Mouse (Mus musculus) intestine, embryonic 16.5 days (tissue): Measurements from ENCODE around the gene Ccdc162. TPM values are rescaled to one million over a fixed set of nuclear protein-coding genes. Genes with fewer than 3 reads are reported as not detected.

Experiments used
- ATAC-seq: fragments of 200-750 bp; cut with Nextera tagmentation; 2 replicates; pipeline ENCODE4 v1.8.0; 2017; ENCODE audit warnings: moderate TSS enrichment, moderate library complexity
- H3K27ac ChIP-seq: fragments of 300-500 bp; sonication (generic); 2 replicates; pipeline ENCODE4 v1.5.1; 2014; ENCODE audit warnings: mild to moderate bottlenecking, low read length
- H3K27me3 ChIP-seq: fragments of 300-500 bp; sonication (generic); replicated peaks from 2 replicates; pipeline ENCODE4 v1.6.1; 2014; ENCODE audit warnings: low read length, control low read depth, mixed read lengths; ENCODE audit not compliant: control insufficient read depth, insufficient read depth
- H3K36me3 ChIP-seq: fragments of 300-500 bp; sonication (generic); 2 replicates; pipeline ENCODE4 v1.6.1; 2014; ENCODE audit warnings: low read length, control low read depth; ENCODE audit not compliant: control insufficient read depth, insufficient read depth
- H3K4me1 ChIP-seq: fragments of 300-500 bp; sonication (generic); 2 replicates; pipeline ENCODE4 v1.6.1; 2014; ENCODE audit warnings: low read length, control low read depth, mixed read lengths; ENCODE audit not compliant: control insufficient read depth, insufficient read depth
- H3K4me2 ChIP-seq: fragments of 300-500 bp; sonication (generic); 2 replicates; pipeline ENCODE4 v1.6.1; 2014; ENCODE audit warnings: low read depth, low read length, control low read depth
- H3K4me3 ChIP-seq: fragments of 300-500 bp; sonication (generic); 2 replicates; pipeline ENCODE4 v1.5.1; 2014; ENCODE audit warnings: mild to moderate bottlenecking, low read length
- H3K9ac ChIP-seq: fragments of 300-500 bp; sonication (generic); 2 replicates; pipeline ENCODE4 v1.6.1; 2014; ENCODE audit warnings: low read depth, low read length
- H3K9me3 ChIP-seq: fragments of 300-500 bp; sonication (generic); 2 replicates; pipeline ENCODE4 v1.6.1; 2016; ENCODE audit warnings: low read length, control low read depth; ENCODE audit not compliant: control insufficient read depth
- WGBS: fragments of 180-500 bp; shearing (Covaris S2); extraction: QIAGEN DNeasy Blood & Tissue Kit; methylation state at CpG from one replicate; pipeline ENCODE4 v1.1.7; 2014; 5-methylcytosine and 5-hydroxymethylcytosine counted together
- polyA plus RNA-seq: library from polyadenylated mRNA; unstranded; fragments of >200 nt; fragmentation: Nextera tagmentation; extraction: Ambion mirVana; gene quantifications from 2 replicates; pipeline ENCODE4 v1.2.1, GENCODE M21; 2015

Ccdc162 gene
- polyA plus RNA-seq, 1 experiment from 2014 or later, result 1.0 TPM

- ATAC-seq, result no peak
- H3K27ac ChIP-seq, result no peak overlapping the region
- no peaks in the 10 kb centered on the region for H3K27me3 ChIP-seq
- H3K4me2 ChIP-seq, result no peak overlapping the region
- H3K9ac ChIP-seq, result no peak overlapping the region
- H3K36me3 ChIP-seq, result no peaks in the 10 kb centered on the region
- H3K9me3 ChIP-seq, result no peaks in the 10 kb centered on the region
- H3K4me1 ChIP-seq, result no peaks in the 10 kb centered on the region
- no peak overlapping the region for H3K4me3 ChIP-seq
- WGBS, result 77% methylated on average over 7 of the region's 7 CpGs
These were observed 5.0 kb downstream of the Ccdc162 start for GRCm38 (mm10) chr10:41711467-41711866.

- Histone ChIP-seq H3K9ac (no peak overlapping the region), H3K27me3 (no peaks in the 10 kb centered on the region), H3K4me2 (no peak overlapping the region), H3K9me3 (no peaks in the 10 kb centered on the region), H3K4me1 (no peaks in the 10 kb centered on the region), H3K4me3 (no peak overlapping the region), H3K36me3 (no peaks in the 10 kb centered on the region), H3K27ac (no peak overlapping the region)
- WGBS, result 74% methylated on average over 8 of the region's 8 CpGs
- no peak for ATAC-seq
These were observed 5.7 kb downstream of the Ccdc162 start for GRCm38 (mm10) chr10:41710773-41711172.

GRCm38 (mm10) chr10:41709341-41709740, 7.1 kb downstream of the Ccdc162 start:
- Histone ChIP-seq H3K9ac (no peak overlapping the region), H3K27ac (no peak overlapping the region), H3K4me1 (no peaks in the 10 kb centered on the region), H3K9me3 (no peaks in the 10 kb centered on the region), H3K4me3 (no peak overlapping the region), H3K4me2 (no peak overlapping the region), H3K27me3 (no peaks in the 10 kb centered on the region), H3K36me3 (no peaks in the 10 kb centered on the region)
- WGBS, result 73% methylated on average over 8 of the region's 8 CpGs
- ATAC-seq, result no peak

- Histone ChIP-seq H3K9me3 (no peaks in the 10 kb centered on the region), H3K4me3 (no peak overlapping the region), H3K9ac (no peak overlapping the region), H3K27me3 (no peaks in the 10 kb centered on the region), H3K4me1 (no peaks in the 10 kb centered on the region), H3K36me3 (no peaks in the 10 kb centered on the region), H3K4me2 (no peak overlapping the region), H3K27ac (no peak overlapping the region)
- no peak for ATAC-seq
- 78% methylated on average over 5 of the region's 5 CpGs for WGBS
These were observed 16.8 kb downstream of the Ccdc162 start for GRCm38 (mm10) chr10:41699669-41700068.

- no peak overlapping the region for H3K4me2 ChIP-seq
- 56% methylated on average over 11 of the region's 11 CpGs for WGBS
- no peak overlapping the region for H3K9ac ChIP-seq
- no peak overlapping the region for H3K27ac ChIP-seq
- H3K9me3 ChIP-seq, result no peaks in the 10 kb centered on the region
- ATAC-seq, result no peak
- H3K4me1 ChIP-seq, result no peaks in the 10 kb centered on the region
- no peaks in the 10 kb centered on the region for H3K27me3 ChIP-seq
- H3K4me3 ChIP-seq, result no peak overlapping the region
- H3K36me3 ChIP-seq, result no peaks in the 10 kb centered on the region
These were observed 19.4 kb downstream of the Ccdc162 start for GRCm38 (mm10) chr10:41697040-41697439.

GRCm38 (mm10) chr10:41690978-41691377, 25.5 kb downstream of the Ccdc162 start:
- Histone ChIP-seq H3K36me3 (no peaks in the 10 kb centered on the region), H3K4me3 (no peak overlapping the region), H3K9ac (no peak overlapping the region), H3K9me3 (no peaks in the 10 kb centered on the region), H3K4me2 (no peak overlapping the region), H3K27me3 (no peaks in the 10 kb centered on the region), H3K4me1 (no peaks in the 10 kb centered on the region), H3K27ac (no peak overlapping the region)
- no peak for ATAC-seq
- WGBS, result 69% methylated on average over 4 of the region's 4 CpGs

- ATAC-seq, result peak; percentile 58
- Histone ChIP-seq H3K4me2 (peak overlapping the region; percentile 72), H3K4me3 (peak overlapping the region; percentile 45), H3K9ac (peak overlapping the region; percentile 54; the same call in 1 of the 2 replicates), H3K27ac (no peak overlapping the region), H3K9me3 (no peaks in the 10 kb centered on the region), H3K36me3 (no peaks in the 10 kb centered on the region), H3K27me3 (no peaks in the 10 kb centered on the region), H3K4me1 (no peaks in the 10 kb centered on the region)
- WGBS, result 22% methylated on average over 24 of the region's 24 CpGs
These were observed 26.2 kb downstream of the Ccdc162 start for GRCm38 (mm10) chr10:41689941-41690887.

- peaks cover 9% of the 10 kb centered on the region for H3K4me1 ChIP-seq
- 0 out of 2 replicates have a peak overlapping the region, but pooled peaks have one; percentile 36 for H3K9ac ChIP-seq
- peak overlapping the region; percentile 27 for H3K4me3 ChIP-seq
- no peaks in the 10 kb centered on the region for H3K27me3 ChIP-seq
- H3K27ac ChIP-seq, result no peak overlapping the region
- H3K36me3 ChIP-seq, result no peaks in the 10 kb centered on the region
- peak; percentile 68 for ATAC-seq
- no peaks in the 10 kb centered on the region for H3K9me3 ChIP-seq
- WGBS, result 4% methylated on average over 21 of the region's 21 CpGs
- H3K4me2 ChIP-seq, result peak overlapping the region; percentile 54
These were observed 31.9 kb downstream of the Ccdc162 start for GRCm38 (mm10) chr10:41684548-41684996.

- H3K27me3 ChIP-seq, result no peaks in the 10 kb centered on the region
- 29% methylated on average over 16 of the region's 16 CpGs for WGBS
- peaks cover 14% of the 10 kb centered on the region for H3K4me1 ChIP-seq
- no peak overlapping the region for H3K4me3 ChIP-seq
- peak; percentile 68 for ATAC-seq
- no peaks in the 10 kb centered on the region for H3K9me3 ChIP-seq
- no peak overlapping the region for H3K27ac ChIP-seq
- no peak overlapping the region for H3K9ac ChIP-seq
- H3K36me3 ChIP-seq, result no peaks in the 10 kb centered on the region
- H3K4me2 ChIP-seq, result no peak overlapping the region
These were observed 33.7 kb downstream of the Ccdc162 start for GRCm38 (mm10) chr10:41682546-41683393.
